Mouse (Mus musculus) hindlimb bud, embryonic 11.5 days (tissue): ENCODE data around the gene Gm49325.

Source experiments
- DNase-seq: peaks from one replicate; pipeline ENCODE4 v3.0.0-alpha.2; 2012; ENCODE audit warnings: low read depth, low spot score; ENCODE audit errors: extremely low spot score

The Gm49325 gene

DNA sequence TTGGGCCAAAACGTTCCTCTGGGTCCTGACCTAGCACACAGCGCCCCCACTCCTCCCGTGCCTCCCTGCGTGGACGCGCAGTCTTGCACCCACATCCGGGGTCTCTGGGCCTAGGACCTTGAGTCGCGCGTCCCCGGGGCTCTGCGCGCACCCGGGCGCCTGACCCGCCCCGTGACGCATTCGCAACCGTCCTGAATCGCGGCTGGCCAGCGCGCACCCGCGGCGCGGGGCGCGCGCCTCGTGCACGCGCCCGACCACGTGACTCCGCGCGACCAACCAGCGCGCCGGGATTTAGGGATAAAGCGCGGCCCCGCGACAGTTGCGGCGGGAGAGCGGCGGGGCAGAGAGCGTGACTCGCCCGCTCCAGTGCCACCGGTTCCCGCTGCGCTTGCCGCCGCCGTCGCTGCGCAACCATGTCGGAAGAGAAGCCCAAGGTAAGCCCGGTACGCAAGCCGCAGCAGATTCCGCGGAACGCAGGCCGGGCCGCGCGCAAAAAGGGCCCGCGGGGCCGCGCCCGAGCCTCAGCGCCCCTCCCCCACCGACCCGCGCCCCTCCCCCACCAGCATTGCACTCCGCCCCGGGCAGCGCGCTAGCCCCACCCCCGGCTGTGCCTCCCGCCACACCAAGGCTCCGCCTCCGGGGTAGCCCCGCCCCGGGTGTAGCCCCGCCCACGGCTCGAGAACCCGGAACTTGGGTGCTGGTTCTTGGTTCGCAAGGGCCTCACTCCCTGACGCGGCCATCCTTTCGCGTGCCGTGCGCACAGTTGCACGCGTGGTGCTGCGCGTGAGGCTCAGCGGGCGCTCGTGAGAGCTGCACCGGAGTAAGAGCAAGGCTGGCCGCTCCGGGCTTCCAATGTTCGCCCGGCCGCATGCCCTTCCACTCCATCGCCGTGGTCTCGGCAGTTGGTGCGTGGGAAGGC, at the start of gene Gm49325, which contains the start of gene Sumo3:
Gene Gm49325, plus strand, starts transcription at position 290 of the 919 bp plus-strand sequence.
Gene Sumo3, plus strand, starts transcription at position 190 of the 919 bp plus-strand sequence.
- DNase-seq: no peak

DNA sequence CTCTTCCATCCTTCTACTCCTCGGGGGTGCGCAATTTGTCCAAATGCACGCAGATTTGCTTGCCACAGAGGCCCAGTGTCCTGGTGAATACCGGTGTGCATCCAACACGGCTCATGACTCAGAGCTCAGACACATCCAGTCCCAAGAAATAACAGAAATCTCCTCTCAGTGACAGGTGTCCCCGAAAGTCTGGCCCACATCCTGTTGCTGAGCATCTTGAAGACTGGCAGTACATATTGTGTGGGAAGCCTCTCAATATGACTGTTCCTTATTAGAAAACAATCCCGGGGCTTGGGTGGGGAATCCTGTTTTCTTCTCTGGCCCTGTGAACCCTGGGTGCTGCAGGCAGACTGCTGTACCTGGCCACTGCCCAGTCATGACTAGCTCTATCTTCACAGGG, 49.4 kb upstream of the Gm49325 start:
- DNase-seq: no peak

DNA sequence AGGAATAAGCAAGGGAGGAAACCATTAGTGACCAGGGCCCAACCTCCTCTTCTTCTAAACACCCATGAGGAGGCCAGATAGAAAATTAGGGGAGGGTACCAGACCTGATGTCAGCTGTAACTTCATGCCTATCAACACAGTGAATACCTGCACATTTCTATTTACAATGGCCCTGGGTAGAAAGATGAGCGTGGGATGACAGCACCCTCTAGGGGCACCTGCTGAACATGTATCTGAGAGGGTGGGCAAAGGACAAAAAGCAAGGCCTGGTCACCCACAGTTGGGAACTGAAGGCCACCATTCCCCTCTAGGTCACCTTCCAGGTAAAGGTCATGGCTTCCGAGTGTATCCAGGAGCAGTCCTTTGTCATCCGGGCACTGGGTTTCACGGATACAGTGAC, 48.4 kb upstream of the Gm49325 start:
- DNase-seq: no peak

DNA sequence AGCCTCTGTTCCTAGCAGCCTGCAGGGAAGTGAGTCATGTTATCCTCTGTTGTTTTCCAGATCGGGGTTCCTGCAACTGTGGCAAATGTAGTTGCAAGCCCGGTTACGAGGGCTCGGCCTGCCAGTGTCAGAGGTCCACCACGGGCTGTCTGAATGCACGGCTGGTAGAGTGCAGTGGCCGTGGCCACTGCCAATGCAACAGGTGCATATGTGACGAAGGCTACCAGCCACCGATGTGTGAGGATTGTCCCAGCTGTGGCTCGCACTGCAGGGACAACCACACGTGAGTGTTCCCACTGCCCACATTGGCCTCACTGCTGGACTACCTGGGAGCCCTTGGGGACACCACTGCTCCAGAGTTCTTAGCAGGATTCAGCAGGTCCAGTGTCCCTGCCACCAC, 45.9 kb upstream of the Gm49325 start:
- DNase-seq: no peak

DNA sequence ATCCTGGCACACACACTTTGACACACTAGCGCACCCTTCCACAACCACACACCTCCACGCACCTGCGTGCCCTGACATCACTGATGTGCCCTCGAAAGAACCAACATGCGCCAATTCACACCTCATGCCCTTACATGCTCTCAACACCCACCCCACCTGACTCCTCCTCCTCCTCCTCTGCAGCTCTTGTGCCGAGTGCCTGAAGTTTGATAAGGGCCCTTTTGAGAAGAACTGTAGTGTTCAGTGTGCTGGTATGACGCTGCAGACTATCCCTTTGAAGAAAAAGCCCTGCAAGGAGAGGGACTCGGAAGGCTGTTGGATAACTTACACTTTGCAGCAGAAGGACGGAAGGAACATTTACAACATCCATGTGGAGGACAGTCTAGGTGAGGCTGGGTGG, 45.2 kb upstream of the Gm49325 start:
- no peak for DNase-seq

DNA sequence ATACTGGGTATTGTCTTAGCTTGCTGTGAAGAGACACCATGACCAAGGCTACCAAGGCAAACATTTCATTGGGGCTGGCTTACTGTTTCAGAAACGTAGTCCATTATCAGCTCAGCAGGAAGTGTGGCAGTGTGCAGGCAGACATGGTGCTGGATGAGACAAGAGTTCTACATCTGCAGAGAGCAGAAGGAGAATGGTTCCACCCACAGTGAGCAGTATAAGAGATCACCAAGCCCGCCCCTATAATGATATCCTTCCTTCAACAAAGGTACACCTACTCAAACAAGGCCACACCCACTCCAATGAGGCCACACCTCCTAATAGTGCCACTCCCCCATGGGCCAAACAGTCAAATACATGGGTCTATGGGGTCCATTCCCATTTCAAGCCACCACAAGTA, 44.5 kb upstream of the Gm49325 start:
- no peak for DNase-seq

DNA sequence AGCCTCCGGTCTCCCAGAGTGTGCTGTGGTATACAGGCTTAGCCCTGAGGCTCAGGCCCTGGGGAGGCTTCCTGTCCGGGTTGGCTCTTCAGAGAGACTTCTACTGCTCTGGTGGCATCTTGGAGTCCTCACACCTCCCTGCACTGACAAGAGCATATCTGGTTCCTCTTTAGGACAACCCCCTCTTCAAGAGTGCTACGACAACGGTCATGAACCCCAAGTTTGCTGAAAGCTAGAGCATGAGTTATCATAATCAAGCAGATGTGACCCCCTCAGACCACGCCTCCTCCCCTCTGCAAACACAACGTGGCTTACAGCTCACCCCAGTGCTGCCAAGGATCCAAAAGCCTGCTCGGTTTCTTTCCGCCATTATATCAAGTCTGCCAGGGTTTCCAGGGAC, 41.0 kb upstream of the Gm49325 start:
- no peak for DNase-seq

DNA sequence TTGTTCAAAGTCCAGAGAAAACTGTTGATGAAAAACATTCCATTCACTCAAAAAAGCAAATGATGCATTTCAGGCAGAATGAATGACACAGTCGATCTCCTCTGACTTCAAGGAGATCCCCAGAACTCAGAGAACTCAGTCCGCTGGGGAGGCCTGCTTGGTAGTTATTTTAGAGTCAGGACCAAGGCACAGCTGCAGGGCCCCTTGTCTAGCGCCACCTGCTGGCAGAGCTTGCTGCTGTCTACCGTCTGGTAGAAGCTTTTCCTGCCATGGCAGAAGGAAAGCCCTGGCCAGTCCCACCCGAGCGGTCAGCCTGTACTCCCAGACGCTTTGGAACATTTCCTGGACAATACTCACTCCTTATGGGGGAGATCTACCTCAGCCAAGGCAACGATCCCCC, 39.3 kb upstream of the Gm49325 start:
- no peak for DNase-seq

DNA sequence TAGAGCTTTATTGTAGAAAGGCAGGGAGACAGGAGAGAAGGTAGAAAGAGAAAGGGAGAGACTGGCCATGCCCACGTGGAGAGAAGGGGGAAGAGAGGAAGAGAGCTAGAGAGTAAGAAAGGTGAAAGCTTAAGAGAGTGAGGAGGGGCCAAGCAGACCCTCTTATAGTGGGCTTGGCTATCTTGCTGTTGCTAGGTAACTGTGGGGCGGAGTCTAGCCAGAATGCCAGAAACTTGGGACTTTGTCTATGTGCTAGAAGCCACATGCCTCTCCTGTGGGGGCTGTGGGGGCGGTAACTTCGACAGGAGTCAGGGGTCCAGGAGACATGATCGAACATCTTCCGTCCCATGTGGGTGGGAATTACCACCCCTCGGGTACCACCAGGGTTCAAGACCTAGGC, 36.5 kb upstream of the Gm49325 start:
- DNase-seq: no peak

DNA sequence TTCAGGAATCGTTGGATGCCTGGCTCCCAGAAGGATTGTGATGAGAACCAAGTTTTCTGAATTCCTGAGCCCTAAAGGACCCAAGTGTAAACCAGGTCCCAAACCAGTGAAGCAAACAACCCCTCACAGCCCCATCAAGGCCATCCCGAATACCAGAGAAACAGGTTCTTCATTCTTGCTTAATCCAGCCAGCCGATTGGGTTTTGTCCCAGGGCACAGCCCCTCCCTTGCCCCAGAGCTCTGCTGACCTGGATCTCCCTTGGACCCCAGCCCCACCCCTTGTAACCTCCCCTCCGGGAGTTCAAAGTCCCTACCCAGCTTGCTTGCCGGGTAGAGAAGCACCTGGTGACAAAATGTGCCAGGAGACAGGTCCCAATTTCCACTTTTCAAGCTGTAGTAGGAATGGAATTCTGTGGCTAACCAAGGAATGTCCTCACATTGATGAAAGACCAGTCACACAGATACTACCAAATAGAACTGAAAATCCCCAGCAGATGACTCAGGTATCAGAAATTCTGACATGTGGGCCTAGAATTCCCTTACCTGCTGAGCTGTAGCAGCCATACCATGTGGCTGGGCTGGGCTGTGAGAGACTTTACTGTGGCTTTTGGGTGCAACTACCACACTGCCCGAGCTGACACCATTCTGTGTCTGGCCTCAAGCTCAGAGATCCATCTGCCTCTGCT, 35.9 kb upstream of the Gm49325 start:
- no peak for DNase-seq

DNA sequence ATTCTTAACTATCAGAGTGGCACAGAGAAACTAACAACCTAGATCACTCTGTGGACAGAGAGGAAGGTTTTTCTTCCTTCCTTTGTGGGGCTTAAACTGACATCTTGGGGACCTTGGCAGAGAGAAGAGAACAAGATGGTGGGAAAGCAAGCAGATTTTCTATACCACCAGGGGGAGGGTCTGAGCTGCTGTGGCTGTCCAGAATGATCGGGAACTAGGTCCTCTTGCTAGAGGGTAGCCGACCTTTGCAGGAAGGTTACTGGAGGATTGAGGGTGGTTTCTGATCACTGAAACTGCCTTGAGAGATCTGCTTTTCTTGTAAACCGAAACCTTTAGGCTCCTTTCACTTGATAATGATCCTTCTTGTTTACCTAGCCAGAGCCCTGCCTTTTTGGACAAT, 33.8 kb upstream of the Gm49325 start:
- DNase-seq: no peak

DNA sequence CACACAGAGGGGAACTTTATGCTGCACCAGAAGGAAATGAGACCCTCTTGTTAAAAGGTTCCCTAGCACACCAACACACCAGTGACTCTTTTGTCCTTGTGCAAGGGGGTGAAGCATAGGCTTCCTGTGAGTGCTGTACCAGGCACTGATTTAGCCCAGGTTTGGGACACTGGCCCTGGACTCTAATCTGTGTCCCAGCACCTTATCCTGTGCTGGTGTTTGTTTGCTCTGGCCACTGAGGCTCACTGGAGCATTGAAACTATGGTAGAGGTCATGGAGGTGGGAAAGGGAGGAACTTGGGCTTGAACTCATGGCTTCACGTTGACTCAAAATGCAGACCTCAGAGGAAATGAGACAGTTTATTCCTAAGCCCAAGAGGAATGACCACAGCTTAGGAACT, 32.8 kb upstream of the Gm49325 start:
- no peak for DNase-seq

DNA sequence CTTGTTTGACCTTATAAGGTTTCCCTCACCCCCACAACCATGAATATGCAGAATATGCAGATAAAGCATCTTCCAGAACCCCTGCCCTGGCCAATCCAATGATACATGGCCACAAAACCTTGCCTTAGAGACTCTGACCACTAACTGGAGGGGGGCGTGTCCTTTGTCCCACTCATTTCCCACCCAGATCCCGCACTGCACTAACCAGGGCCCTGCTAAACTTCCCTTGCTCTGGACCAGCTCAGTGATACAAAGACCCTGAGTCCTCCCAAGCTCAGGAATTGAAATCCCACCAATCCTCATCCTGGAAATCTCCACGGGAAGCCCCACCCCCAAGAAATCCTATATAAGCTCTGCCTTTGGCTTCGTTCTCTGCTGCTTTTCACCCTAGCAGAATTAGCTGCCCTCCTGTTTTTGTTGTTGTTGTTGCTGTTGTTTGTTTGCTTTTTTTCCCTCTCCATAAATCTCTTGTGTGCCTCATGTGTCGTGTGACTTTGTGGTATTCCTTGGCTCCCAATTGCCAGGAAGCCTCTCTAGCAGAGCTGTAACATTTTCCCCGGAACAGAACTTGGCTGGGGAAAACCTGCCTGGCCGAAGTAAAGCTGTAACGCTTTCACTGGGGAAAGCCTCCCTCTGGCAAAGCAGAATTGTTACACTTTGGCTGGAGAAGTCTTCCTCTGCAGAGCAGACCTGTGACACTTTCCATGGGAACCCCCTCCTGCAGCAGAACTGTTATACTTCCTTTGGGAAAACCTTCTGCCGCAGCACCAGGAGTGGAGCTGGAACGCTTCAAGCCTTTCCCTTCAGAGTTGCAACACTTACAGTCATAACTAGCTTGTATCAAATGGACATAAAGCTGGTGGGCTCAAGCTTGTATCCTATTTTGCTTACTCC, 25.7 kb upstream of the Gm49325 start:
- DNase-seq: no peak

DNA sequence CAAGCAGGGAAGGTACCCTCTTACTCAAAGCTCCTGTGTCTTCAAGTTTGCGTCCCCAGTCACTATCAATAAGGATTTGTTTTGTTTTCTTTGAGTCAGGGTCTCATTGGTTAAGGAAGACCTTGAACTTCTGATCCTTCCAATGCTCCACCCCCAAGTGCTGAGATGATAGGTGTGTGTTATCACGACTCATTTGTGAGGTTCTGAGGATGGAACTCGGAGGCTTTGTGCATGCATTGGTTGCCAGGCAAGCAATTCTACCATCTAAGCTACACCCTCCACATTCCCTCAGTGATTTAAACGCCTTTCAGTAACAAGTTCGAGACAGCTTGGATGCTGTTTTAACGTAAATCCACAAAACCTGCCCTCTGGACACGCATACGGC, 25.0 kb upstream of the Gm49325 start:
- DNase-seq: no peak

DNA sequence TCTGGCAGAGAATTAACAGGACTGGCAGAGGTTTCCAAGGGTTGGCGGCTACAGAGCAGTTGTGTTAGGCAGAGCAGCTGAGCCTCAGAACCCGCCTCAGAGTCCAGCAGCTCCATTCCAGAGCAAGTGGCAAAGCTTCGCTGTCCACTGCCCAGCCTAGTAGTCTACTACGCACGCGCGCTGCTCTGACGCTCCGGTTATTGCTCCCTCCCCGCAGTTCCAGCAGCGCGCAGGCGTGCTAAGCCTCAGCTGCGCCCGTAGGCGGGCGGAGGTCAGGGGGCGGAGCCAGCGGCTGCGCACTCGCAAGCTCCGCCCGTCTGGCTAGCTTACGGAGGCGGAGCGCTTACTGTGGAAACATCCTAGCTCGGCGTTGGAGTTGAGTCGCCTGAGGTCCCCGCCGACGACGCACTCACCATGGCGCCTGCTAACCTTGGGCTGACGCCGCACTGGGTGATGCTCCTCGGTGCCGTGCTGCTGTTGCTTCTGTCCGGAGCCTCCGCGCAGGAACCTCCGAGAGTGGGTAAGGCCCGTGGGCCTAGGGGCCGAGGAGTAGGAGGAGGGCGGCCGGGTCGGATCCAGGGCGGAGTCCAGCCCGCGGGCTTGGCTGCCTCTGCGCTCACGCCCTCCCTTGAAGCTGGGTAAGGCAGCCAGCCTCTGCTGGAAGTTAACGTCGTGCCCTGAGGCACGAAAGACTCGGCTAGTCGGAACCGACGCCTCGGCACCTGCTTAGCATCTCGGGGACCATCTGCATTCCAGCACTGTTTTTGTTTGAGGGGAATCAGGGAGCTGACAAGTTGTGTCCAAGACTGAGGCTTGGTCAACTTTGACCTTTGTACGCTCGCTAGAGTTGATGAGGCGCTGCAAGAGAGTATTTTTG, 24.4 kb upstream of the Gm49325 start, which contains the start of gene Pttg1ip:
Gene Pttg1ip, plus strand, starts transcription at position 313 of the 877 bp plus-strand sequence.
- DNase-seq: peak; percentile 89

DNA sequence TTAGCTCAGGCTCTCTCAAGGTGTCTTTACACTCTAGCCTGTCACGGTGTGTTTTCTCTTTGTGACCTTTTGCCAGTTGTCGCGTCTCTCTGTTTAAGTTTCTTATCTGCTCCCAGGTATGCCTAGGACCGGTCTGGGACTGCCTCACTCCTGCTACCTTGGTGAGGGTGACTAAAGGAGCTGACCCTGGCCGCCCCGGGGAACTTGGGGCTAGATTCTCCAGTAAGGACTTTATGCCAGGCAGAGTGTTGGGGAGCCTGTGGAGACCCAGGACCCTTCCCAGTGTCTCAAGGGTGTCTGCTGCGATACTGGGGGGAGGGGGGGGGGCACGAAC, 23.7 kb upstream of the Gm49325 start:
- no peak for DNase-seq

DNA sequence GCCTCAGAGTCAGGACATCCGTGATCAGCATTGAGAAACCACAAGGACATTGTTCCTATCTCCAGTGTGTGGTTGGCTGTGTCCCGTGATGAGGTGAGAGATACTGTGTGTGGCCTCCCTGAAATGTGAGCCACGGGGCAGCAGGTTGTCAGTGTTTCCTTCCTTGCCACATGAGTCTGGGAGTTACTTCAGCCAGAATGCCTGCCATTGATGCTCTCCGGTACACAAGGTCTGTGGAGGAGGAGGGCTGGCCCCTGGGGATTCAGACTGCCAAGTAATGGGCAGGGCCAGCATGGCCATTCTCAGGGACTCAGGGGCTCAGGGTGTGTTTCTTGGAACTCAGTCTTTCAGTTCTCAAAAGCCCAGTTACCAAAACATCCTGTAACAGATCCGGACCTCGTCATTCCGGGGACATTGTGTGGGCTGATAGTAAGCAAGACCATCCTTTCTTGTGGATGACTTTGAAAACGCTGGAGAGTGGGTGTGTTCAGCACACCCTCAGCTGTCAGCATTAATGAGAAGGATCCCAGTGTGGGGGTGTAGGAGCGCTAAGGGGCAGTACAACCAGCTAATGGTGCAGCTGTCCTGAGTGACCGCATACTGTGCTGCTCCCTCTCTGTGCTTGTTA, 22.1 kb upstream of the Gm49325 start:
- DNase-seq: no peak

DNA sequence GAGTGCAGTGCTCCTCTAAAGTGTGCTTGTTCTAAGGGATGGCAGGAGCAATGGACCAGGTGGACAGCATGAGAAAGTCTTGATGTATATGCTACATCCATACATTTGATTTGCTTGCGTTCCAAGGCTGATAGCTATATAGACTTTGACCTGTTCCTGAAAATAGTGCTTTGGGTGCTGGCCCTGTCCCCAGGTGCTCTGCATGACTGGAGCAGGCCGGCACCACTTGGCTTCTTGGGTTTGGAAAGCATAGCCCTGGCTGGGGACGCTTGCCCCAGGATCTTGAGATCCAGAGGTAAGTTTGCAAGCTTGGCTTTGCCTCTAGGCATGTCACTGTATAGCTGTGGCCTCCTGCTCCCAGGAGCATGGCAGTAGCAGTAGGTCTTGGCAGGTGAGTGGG, 19.4 kb upstream of the Gm49325 start:
- no peak for DNase-seq

DNA sequence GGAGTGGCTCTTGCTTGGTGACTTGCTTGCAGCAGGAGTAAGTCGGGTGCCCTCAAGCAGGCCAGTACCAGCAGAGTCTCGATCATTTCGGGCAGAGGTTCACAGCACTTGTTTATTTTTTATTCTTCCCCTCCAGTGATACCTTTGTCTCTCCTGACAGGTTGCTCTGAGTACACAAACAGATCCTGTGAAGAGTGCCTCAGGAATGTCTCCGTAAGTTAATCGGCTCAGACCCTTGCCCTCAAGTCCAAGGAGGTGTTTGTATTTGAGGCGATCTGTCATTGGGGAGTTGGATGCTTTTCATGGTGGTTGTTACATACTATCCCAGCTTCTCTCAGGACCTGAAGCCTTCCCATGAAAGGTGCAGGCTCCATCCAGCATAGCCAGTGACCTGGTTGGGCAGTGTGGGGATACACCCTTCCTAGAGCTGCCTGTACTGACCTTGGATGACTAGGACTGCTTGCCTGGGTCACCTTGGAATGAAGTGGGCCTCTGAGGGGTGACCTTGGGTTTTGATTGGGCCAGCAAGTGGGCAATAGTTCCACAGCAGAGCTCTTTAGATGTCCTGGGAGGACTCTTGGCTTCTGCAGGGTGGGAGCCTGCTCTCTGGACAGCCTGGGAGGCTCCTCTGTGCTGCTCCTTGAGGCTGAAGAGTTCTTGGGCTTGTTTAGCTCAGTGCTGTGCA, 18.8 kb upstream of the Gm49325 start:
- no peak for DNase-seq
